ENCODE assay signal across 7 mouse cellular contexts in the genomic region with DNA sequence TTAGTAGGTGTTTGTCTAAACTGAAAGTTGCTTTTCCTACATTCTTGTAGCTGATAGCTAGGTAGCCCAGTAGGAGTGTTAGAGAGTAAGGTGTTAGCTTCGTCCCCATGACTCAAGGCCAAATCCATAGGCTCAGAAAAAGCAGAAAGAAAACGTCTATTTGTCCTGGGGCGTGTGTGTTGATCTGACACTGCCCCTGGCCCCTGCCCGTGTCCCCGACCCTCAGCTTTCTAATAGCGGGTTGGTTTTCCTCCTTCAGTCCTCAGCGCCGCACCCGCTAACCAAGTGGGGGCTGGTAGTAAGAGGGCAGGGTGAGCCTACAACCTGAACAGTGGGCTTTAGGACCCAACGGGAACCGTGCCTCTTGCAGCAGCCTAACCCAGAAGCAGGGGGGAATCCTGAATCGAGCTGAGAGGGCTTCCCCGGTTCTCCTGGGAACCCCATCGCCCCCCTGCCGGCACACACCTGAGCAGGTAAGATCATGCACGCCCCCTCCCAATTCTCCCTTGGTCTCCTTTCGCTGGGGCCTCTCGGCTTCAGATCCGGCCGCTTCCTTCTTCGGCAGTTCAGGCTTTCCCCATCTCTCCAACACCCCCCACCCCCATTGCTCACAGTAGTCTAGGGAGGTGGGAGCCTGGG. TPM values are rescaled to one million over a fixed set of nuclear protein-coding genes. Genes with fewer than 3 reads are reported as not detected.
DNase-seq lines count a peak whose midpoint lies in the region; ATAC-seq lines count a peak whose summit lies in the region.

A gene (plus strand): TSS at position 381 of the 639 bp plus-strand sequence.

- peak within 1 kb of the TSS; percentile 69 for H3K4me3 ChIP-seq in heart, embryonic 13.5 days
- peak within 1 kb of the TSS; percentile 56 for H3K4me3 ChIP-seq in midbrain, embryonic 15.5 days

- no peaks in the 10 kb centered on the region for H3K36me3 ChIP-seq in heart, embryonic 13.5 days
- no peaks in the 10 kb centered on the region for H3K36me3 ChIP-seq in midbrain, embryonic 15.5 days (replicated peaks)

- H3K9me3 ChIP-seq in heart, embryonic 13.5 days = no peaks in the 10 kb centered on the region
- H3K9me3 ChIP-seq in midbrain, embryonic 15.5 days = no peaks in the 10 kb centered on the region

- no peak for ATAC-seq in heart, embryonic 13.5 days (ENCODE audit: extremely low read depth, insufficient number of reproducible peaks, low FRiP score, low TSS enrichment)
- peak; percentile 48; the same call in 1 of the 2 replicates for ATAC-seq in midbrain, embryonic 15.5 days (replicated peaks)

- 7% methylated on average over 21 of the region's 21 CpGs for WGBS in heart, embryonic 13.5 days
- 8% methylated on average over 20 of the region's 21 CpGs for WGBS in midbrain, embryonic 15.5 days

- H3K27me3 ChIP-seq in heart, embryonic 13.5 days (replicated peaks) = no peaks in the 10 kb centered on the region
- no peaks in the 10 kb centered on the region for H3K27me3 ChIP-seq in midbrain, embryonic 15.5 days (replicated peaks)

- H3K4me1 ChIP-seq in heart, embryonic 13.5 days = peaks cover 95% of the 10 kb centered on the region
- H3K4me1 ChIP-seq in midbrain, embryonic 15.5 days = peaks cover 76% of the 10 kb centered on the region

- peak within 1 kb of the TSS; percentile 99 for H3K27ac ChIP-seq in heart, embryonic 13.5 days (replicated peaks)
- no peak within 1 kb of the TSS for H3K27ac ChIP-seq in midbrain, embryonic 15.5 days

- peak within 1 kb of the TSS; percentile 79 for H3K4me2 ChIP-seq in heart, embryonic 13.5 days
- H3K4me2 ChIP-seq in midbrain, embryonic 15.5 days = peak within 1 kb of the TSS; percentile 58

- peak; percentile 58 for DNase-seq in thymus, postnatal 4 days
- DNase-seq in thymus, postnatal 25 days = no peak
- DNase-seq in cerebellum, adult 9-11 months = peak; percentile 81
- DNase-seq in layer of hippocampus, postnatal 36 days = no peak
- DNase-seq in urinary bladder, adult 18-20 months (ENCODE audit: low spot score in 2 of 2) = no peak

- peak within 1 kb of the TSS; percentile 91 for H3K9ac ChIP-seq in heart, embryonic 13.5 days
- H3K9ac ChIP-seq in midbrain, embryonic 15.5 days = peak within 1 kb of the TSS; percentile 65

RNA-seq across cellular contexts. Expression of the gene that starts here (rescaled TPM):
- polyA plus RNA-seq in heart, embryonic 13.5 days (2015; fragmentation: Nextera tagmentation; extraction: Ambion mirVana) = 27.9 and 28.3 TPM in 2 replicates
- total RNA-seq in layer of hippocampus, postnatal 36 days (2021) = 10 to 100 TPM; 18.5 to 18.7 TPM
- 9.7 and 10.5 TPM in 2 replicates for polyA plus RNA-seq in midbrain, embryonic 15.5 days (2015; fragmentation: Nextera tagmentation; extraction: Ambion mirVana)

Comparison
In these comparisons a context has a peak if more than half of its experiments do, and no peak if none do; other contexts are left out.
1. DNase-seq: peak in thymus, postnatal 4 days (single experiment) and cerebellum, adult 9-11 months (single experiment); none in thymus, postnatal 25 days (single experiment), layer of hippocampus, postnatal 36 days (0 of 2) and urinary bladder, adult 18-20 months (0 of 2).